Mouse (Mus musculus) ES-Bruce4 (cell line): ENCODE measurements around the gene Slc39a3.

Source experiments
- CTCF ChIP-seq: IDR thresholded peaks from one replicate; pipeline ENCODE4 v1.8.1; 2011; ENCODE audit warnings: low read depth, low read length
- POLR2A ChIP-seq: IDR thresholded peaks from one replicate; pipeline ENCODE4 v1.8.1; 2011; ENCODE audit warnings: low read length; ENCODE audit not compliant: insufficient read depth

DNA sequence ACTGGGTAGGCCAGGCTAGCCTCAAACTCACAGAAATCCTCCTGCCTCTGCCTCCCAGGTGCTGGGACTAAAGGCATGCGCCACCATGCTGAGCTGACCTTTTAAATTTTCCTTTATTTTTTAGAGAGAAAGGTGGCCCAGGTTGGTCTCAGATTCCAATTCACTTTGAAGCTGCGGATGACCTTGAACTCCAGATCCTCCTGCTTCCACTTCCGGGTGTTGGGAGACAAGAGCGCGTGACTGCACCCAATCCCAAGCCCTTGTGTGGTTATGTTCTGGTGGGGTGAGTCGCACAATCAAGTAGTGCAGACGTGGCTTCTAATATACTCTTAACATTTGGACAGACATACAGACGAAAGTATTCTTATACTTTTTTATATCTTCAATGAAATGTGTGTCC is 40.7 kb downstream of the Slc39a3 start:
- no peak for TF ChIP-seq CTCF
- no peak for TF ChIP-seq POLR2A
